Mouse (Mus musculus) heart, embryonic 13.5 days (tissue): ENCODE measurements at regions not wholly inside any gene's neighbourhood (a gene's known extent, or its start where the extent isn't known, plus 50 kb on each side); places are given as distances from the start of the nearest gene placed in this dataset.
"Not testable (repeated sequence)": the region's sequence is repeated elsewhere in the genome, so short reads cannot be mapped to it uniquely, and the experiment has no call there.

Source experiments
- ATAC-seq: fragments of 200-750 bp; cut with Nextera tagmentation; 2 replicates; pipeline ENCODE4 v1.8.0; 2017; ENCODE audit warnings: moderate TSS enrichment; ENCODE audit not compliant: insufficient number of reproducible peaks, low FRiP score, low TSS enrichment; ENCODE audit errors: extremely low read depth
- H3K27ac ChIP-seq: fragments of 300-500 bp; sonication (generic); replicated peaks from 2 replicates; pipeline ENCODE4 v1.5.1; 2015; ENCODE audit warnings: moderate library complexity, mild to moderate bottlenecking, inconsistent platforms
- H3K27me3 ChIP-seq: fragments of 300-500 bp; sonication (generic); replicated peaks from 2 replicates; pipeline ENCODE4 v1.6.1; 2015; ENCODE audit warnings: mild to moderate bottlenecking, inconsistent platforms
- H3K36me3 ChIP-seq: fragments of 300-500 bp; sonication (generic); 2 replicates; pipeline ENCODE4 v1.6.1; 2015; ENCODE audit warnings: mild to moderate bottlenecking, inconsistent platforms
- H3K4me1 ChIP-seq: fragments of 300-500 bp; sonication (generic); 2 replicates; pipeline ENCODE4 v1.6.1; 2015; ENCODE audit warnings: inconsistent platforms
- H3K4me2 ChIP-seq: fragments of 300-500 bp; sonication (generic); 2 replicates; pipeline ENCODE4 v1.6.1; 2015; ENCODE audit warnings: inconsistent platforms, mild to moderate bottlenecking, moderate library complexity
- H3K4me3 ChIP-seq: fragments of 300-500 bp; sonication (generic); 2 replicates; pipeline ENCODE4 v1.5.1; 2015; ENCODE audit warnings: moderate library complexity, mild to moderate bottlenecking, inconsistent platforms
- H3K9ac ChIP-seq: fragments of 300-500 bp; sonication (generic); 2 replicates; pipeline ENCODE4 v1.6.1; 2015; ENCODE audit warnings: inconsistent platforms, mild to moderate bottlenecking, moderate library complexity
- H3K9me3 ChIP-seq: fragments of 300-500 bp; sonication (generic); 2 replicates; pipeline ENCODE4 v1.6.1; 2016; ENCODE audit warnings: inconsistent platforms
- WGBS: fragments of 180-500 bp; shearing (Covaris S2); methylation state at CpG from one replicate; pipeline ENCODE4 v1.1.7; 2015; ENCODE audit warnings: mixed read lengths; 5-methylcytosine and 5-hydroxymethylcytosine counted together

- not testable (repeated sequence) for H3K4me3 ChIP-seq, H3K36me3 ChIP-seq, H3K4me1 ChIP-seq, H3K27me3 ChIP-seq, H3K4me2 ChIP-seq, H3K9ac ChIP-seq, H3K27ac ChIP-seq, ATAC-seq
- H3K9me3 ChIP-seq = peaks cover 28% of the 10 kb centered on the region
- WGBS = 82% methylated on average over 26 of the region's 26 CpGs
These were observed 665.8 kb downstream of the Nebl start for GRCm38 (mm10) chr2:17065149-17066145.
